Mouse (Mus musculus) intestine, embryonic 16.5 days (tissue): ENCODE results near the gene Gclc. TPM values are rescaled to one million over a fixed set of nuclear protein-coding genes. Genes with fewer than 3 reads are reported as not detected.

ENCODE experiments used
- ATAC-seq: fragments of 200-750 bp; cut with Nextera tagmentation; 2 replicates; pipeline ENCODE4 v1.8.0; 2017; ENCODE audit warnings: moderate TSS enrichment, moderate library complexity
- H3K27ac ChIP-seq: fragments of 300-500 bp; sonication (generic); 2 replicates; pipeline ENCODE4 v1.5.1; 2014; ENCODE audit warnings: mild to moderate bottlenecking, low read length
- H3K27me3 ChIP-seq: fragments of 300-500 bp; sonication (generic); replicated peaks from 2 replicates; pipeline ENCODE4 v1.6.1; 2014; ENCODE audit warnings: low read length, control low read depth, mixed read lengths; ENCODE audit not compliant: control insufficient read depth, insufficient read depth
- H3K36me3 ChIP-seq: fragments of 300-500 bp; sonication (generic); 2 replicates; pipeline ENCODE4 v1.6.1; 2014; ENCODE audit warnings: low read length, control low read depth; ENCODE audit not compliant: control insufficient read depth, insufficient read depth
- H3K4me1 ChIP-seq: fragments of 300-500 bp; sonication (generic); 2 replicates; pipeline ENCODE4 v1.6.1; 2014; ENCODE audit warnings: low read length, control low read depth, mixed read lengths; ENCODE audit not compliant: control insufficient read depth, insufficient read depth
- H3K4me2 ChIP-seq: fragments of 300-500 bp; sonication (generic); 2 replicates; pipeline ENCODE4 v1.6.1; 2014; ENCODE audit warnings: low read depth, low read length, control low read depth
- H3K4me3 ChIP-seq: fragments of 300-500 bp; sonication (generic); 2 replicates; pipeline ENCODE4 v1.5.1; 2014; ENCODE audit warnings: mild to moderate bottlenecking, low read length
- H3K9ac ChIP-seq: fragments of 300-500 bp; sonication (generic); 2 replicates; pipeline ENCODE4 v1.6.1; 2014; ENCODE audit warnings: low read depth, low read length
- H3K9me3 ChIP-seq: fragments of 300-500 bp; sonication (generic); 2 replicates; pipeline ENCODE4 v1.6.1; 2016; ENCODE audit warnings: low read length, control low read depth; ENCODE audit not compliant: control insufficient read depth
- WGBS: fragments of 180-500 bp; shearing (Covaris S2); extraction: QIAGEN DNeasy Blood & Tissue Kit; methylation state at CpG from one replicate; pipeline ENCODE4 v1.1.7; 2014; 5-methylcytosine and 5-hydroxymethylcytosine counted together
- polyA plus RNA-seq: library from polyadenylated mRNA; unstranded; fragments of >200 nt; fragmentation: Nextera tagmentation; extraction: Ambion mirVana; gene quantifications from 2 replicates; pipeline ENCODE4 v1.2.1, GENCODE M21; 2015

Gclc gene
- polyA plus RNA-seq, 1 experiment from 2014 or later = 4.7 TPM

DNA sequence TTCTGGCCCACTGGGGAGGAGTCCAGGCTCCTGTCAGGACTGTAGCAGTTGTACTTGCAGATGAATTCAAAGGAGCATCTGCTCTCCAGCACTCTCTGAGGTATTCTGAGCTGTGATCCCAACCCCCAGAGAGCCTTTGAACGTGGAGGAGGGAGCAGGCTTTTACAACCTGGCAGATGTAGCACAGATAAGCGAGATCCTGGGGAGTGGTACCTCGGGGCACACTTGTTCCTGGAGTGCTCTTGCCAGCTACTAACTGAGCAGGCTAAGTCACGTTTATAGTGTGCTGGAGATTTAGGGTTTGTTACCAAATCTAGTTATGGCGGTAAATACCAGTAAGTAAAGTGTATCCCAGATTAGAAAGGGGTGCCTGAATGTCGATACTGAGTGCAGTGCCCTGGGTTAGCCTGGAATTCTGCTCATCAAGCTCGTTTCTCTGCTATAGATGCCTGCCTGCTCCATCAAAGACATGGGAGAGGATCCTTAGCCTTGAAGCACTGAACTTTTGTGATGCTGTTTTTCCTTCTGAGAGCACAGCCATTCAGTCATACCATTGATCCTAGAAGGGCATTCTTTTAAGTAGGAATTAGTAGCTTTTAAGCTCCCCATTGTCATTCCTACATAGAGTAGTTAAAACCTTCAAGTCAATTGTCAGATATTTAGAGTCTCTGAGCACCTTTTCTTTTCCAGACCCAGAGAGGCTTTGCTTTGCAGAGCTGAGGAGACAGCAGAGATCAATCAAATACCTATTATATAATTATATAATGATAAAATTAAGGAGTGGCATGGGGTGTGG is 22.6 kb downstream of the Gclc start:
- Histone ChIP-seq H3K4me3 (no peak overlapping the region), H3K4me2 (no peak overlapping the region), H3K4me1 (peaks cover 7% of the 10 kb centered on the region; the same call in 1 of the 2 replicates), H3K9me3 (no peaks in the 10 kb centered on the region), H3K9ac (no peak overlapping the region), H3K36me3 (no peaks in the 10 kb centered on the region), H3K27me3 (no peaks in the 10 kb centered on the region), H3K27ac (no peak overlapping the region)
- peak; percentile 73 for ATAC-seq
- 36% methylated on average over 7 of the region's 7 CpGs for WGBS

- Histone ChIP-seq H3K27me3 (no peaks in the 10 kb centered on the region), H3K4me3 (no peak overlapping the region), H3K27ac (no peak overlapping the region), H3K9me3 (no peaks in the 10 kb centered on the region), H3K36me3 (no peaks in the 10 kb centered on the region), H3K9ac (no peak overlapping the region), H3K4me1 (peaks cover 7% of the 10 kb centered on the region; the same call in 1 of the 2 replicates), H3K4me2 (no peak overlapping the region)
- WGBS = 86% methylated on average over 5 of the region's 5 CpGs
- ATAC-seq = peak; percentile 26; the same call in 1 of the 2 replicates
These were observed 23.3 kb downstream of the Gclc start for GRCm38 (mm10) chr9:77777622-77778021.

DNA sequence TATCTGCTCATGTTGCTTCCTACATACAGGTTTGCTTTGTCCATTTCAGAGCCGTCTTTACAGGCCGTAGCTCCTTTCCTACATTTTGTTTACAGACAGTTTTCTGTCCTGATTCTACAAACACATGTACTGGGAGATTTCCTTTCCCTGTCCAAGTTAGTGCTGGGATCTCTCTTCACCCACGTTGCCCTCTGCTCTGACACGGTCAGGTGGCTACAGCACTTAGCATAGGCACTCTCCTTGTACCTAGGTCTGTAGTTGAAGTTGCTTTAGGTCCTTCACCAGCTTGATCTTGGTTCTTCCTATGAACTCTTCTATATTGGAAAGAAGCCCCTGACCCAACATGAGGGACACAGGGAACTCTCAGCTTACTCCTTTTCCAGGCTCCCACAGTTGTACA is 25.4 kb downstream of the Gclc start:
- no peak for ATAC-seq
- Histone ChIP-seq H3K27ac (no peak overlapping the region), H3K36me3 (peaks cover 2% of the 10 kb centered on the region; the same call in 1 of the 2 replicates)

DNA sequence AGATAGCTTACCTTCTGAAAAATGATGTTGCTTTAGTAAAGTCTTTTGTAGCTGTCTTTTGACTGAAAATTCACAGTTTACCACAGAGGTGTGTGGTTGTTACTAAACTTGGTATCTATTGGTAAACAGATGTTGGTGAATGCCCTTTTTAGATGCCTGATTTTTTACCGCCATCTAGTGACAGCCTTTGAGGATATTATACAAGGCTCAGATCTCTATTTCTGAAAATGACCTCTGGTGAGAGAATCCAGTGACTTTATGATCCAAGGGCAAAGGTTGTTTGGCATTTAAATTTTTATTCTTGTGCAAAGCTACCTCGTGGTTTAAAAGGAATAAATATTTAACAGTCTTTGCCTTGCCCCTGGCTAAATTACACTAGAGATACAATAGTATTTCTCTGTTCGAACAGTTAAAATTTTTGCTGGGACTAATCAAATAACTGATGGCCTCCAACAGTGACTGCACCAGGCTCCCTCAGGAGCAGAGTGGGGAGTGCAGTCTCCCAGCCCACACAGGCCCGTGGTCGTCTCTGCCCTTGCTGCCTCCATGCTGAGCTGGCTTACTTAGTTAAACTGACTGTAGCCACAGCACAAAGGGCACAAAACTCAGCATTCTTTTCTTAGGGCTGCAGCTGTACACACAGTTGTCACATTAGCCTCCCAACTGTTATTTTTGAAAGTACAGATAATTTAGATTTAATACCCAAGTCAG is 27.3 kb downstream of the Gclc start:
- peak overlapping the region; percentile 30 for H3K4me2 ChIP-seq
- no peaks in the 10 kb centered on the region for H3K27me3 ChIP-seq
- no peak overlapping the region for H3K4me3 ChIP-seq
- peaks cover 2% of the 10 kb centered on the region; the same call in 1 of the 2 replicates for H3K36me3 ChIP-seq
- WGBS = 37% methylated on average over 5 of the region's 5 CpGs
- no peak overlapping the region for H3K9ac ChIP-seq
- H3K27ac ChIP-seq = peak overlapping the region; percentile 77
- H3K9me3 ChIP-seq = no peaks in the 10 kb centered on the region
- peak; percentile 58 for ATAC-seq
- H3K4me1 ChIP-seq = peaks cover 4% of the 10 kb centered on the region; the same call in 1 of the 2 replicates

More for the DNA sequence above, 25.4 kb downstream of the Gclc start:
- Histone ChIP-seq H3K27me3 (no peaks in the 10 kb centered on the region), H3K4me2 (no peak overlapping the region), H3K4me3 (no peak overlapping the region), H3K9me3 (no peaks in the 10 kb centered on the region), H3K9ac (no peak overlapping the region), H3K4me1 (peaks cover 7% of the 10 kb centered on the region; the same call in 1 of the 2 replicates)
- WGBS = 86% methylated on average over 4 of the region's 4 CpGs

DNA sequence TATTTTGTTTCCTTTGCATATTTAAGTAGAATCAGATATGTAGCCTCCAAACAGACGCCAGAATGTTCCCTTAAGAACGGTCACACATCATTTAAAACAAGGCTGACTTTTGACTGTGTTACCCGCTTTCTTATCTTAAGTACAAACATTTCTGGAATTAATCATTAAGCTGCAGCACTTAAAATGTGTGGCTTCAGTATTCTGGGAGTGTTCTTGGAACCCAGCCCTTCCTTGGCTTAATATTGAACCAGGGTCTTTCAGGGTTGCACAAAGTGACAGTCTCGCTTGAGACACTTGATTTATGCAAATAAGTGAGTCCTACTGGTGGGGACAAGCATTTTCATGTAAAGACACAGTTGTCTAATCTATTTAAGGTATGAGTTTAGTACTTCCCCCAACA is 27.9 kb downstream of the Gclc start:
- Histone ChIP-seq H3K27me3 (no peaks in the 10 kb centered on the region), H3K4me1 (peaks cover 4% of the 10 kb centered on the region; the same call in 1 of the 2 replicates), H3K27ac (peak overlapping the region; percentile 77; the same call in 1 of the 2 replicates), H3K4me3 (no peak overlapping the region), H3K9me3 (no peaks in the 10 kb centered on the region), H3K9ac (no peak overlapping the region), H3K36me3 (peaks cover 2% of the 10 kb centered on the region; the same call in 1 of the 2 replicates), H3K4me2 (no peak overlapping the region; the same call in 1 of the 2 replicates)
- peak; percentile 66 for ATAC-seq
- WGBS = 43% methylated on average over 4 of the region's 4 CpGs

- Histone ChIP-seq H3K36me3 (peaks cover 2% of the 10 kb centered on the region), H3K9me3 (no peaks in the 10 kb centered on the region), H3K4me2 (no peak overlapping the region), H3K4me3 (no peak overlapping the region), H3K27ac (no peak overlapping the region), H3K9ac (no peak overlapping the region), H3K27me3 (no peaks in the 10 kb centered on the region), H3K4me1 (peaks cover 4% of the 10 kb centered on the region; the same call in 1 of the 2 replicates)
- 84% methylated on average over 13 of the region's 13 CpGs for WGBS
- ATAC-seq = no peak
These were observed 28.7 kb downstream of the Gclc start for GRCm38 (mm10) chr9:77783006-77783405.

DNA sequence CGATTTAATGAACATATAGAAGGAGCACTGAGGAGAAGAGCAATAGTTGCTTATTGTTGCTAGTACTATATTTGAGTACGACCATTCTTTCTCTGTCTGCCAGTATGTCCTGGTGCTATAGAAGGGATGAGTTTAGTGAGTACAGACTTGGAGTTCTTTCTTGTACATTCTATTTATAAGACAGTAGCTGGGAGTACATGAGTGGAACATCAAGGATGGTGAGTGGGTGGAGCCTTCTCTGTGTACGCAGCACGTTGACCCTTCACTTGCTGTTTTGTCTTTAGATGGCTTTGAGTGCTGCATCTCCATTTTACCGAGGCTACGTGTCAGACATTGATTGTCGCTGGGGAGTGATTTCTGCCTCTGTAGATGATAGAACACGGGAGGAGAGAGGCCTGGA is 31.1 kb downstream of the Gclc start:
- Histone ChIP-seq H3K27me3 (no peaks in the 10 kb centered on the region), H3K9me3 (no peaks in the 10 kb centered on the region), H3K36me3 (peaks cover 2% of the 10 kb centered on the region), H3K27ac (no peak overlapping the region), H3K4me2 (no peak overlapping the region), H3K4me1 (peaks cover 4% of the 10 kb centered on the region; the same call in 1 of the 2 replicates), H3K9ac (no peak overlapping the region), H3K4me3 (no peak overlapping the region)
- WGBS = 92% methylated on average over 8 of the region's 8 CpGs
- no peak for ATAC-seq

DNA sequence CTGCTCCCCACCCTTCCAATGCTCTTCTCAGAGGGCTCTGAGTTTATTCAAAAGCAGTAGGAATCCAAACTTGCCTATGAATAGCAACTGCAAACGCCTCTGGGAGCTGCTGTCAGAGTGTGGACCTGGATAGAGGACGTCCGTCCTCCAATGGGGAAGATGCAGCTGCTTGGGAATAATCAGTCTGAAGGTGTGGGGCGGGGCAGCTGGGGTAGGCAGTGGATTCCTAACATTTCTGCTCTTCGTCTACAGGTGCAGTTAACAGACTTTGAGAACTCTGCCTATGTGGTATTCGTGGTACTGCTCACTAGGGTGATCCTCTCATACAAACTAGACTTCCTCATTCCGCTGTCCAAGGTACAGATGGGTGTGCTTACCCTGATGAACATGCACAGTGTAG is 33.6 kb downstream of the Gclc start:
- H3K27ac ChIP-seq = no peak overlapping the region
- H3K9me3 ChIP-seq = no peaks in the 10 kb centered on the region
- no peaks in the 10 kb centered on the region for H3K4me1 ChIP-seq
- no peak for ATAC-seq
- peaks cover 2% of the 10 kb centered on the region for H3K36me3 ChIP-seq
- no peak overlapping the region for H3K4me3 ChIP-seq
- 82% methylated on average over 7 of the region's 7 CpGs for WGBS
- no peak overlapping the region for H3K9ac ChIP-seq
- H3K27me3 ChIP-seq = no peaks in the 10 kb centered on the region
- no peak overlapping the region for H3K4me2 ChIP-seq

DNA sequence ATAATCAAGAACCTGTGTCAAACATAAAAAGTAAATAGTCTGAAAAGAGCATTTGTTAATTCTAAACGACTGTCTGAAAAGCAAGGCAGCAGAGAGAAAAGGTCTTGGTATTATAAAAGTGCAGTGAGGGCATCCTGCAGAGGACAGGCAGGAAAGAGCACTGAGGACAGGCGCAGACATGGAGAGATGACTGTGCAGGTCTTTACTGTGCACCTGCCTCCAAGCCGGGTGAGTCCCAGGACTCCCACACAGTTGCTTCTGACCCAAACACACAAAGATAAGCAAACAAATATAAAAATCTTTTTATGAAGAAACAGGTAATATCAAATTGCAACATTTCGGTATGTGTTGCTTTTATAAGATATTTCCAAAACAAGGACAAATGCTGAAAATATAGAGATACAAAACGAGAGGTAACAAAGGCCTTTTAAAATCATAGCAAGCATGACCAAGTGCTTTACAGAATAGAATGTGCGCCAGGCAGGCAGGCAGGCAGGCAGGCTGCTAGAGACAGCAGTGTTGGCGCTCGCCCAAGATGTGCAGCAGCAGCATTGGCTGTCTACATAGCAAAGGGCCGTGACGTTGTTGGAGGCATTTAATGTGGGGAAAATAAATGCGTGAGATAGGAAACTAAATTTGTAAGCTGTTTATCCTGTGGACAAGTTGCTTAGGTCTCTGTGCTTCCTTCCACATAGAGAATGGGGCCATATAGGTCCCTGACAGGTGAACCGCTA is 35.4 kb downstream of the Gclc start:
- 76% methylated on average over 12 of the region's 12 CpGs for WGBS
- Histone ChIP-seq H3K36me3 (peaks cover 7% of the 10 kb centered on the region), H3K9ac (no peak overlapping the region), H3K27ac (no peak overlapping the region), H3K4me1 (no peaks in the 10 kb centered on the region), H3K4me3 (no peak overlapping the region), H3K27me3 (no peaks in the 10 kb centered on the region), H3K9me3 (no peaks in the 10 kb centered on the region), H3K4me2 (no peak overlapping the region)
- ATAC-seq = no peak
